ENCODE assay signal across 25 mouse cellular contexts in genomic region chr8:93989739-93990138, GRCm38 (mm10). TPM values are rescaled to one million over a fixed set of nuclear protein-coding genes. Genes with fewer than 3 reads are reported as not detected.
DNase-seq lines count a peak whose midpoint lies in the region; ATAC-seq and TF ChIP-seq lines count a peak whose summit lies in the region.
"Had no signal": no experiment of that assay in that cellular context is flagged by ENCODE, and none has a peak within 500 bp of the region (broad histone marks: within the 10 kb centered on the region; RNA-seq: fewer than 3 reads in every experiment).

No protein-coding gene starts in this region.

- ATAC-seq in forebrain, embryonic 13.5 days = no peak
- peak; percentile 65; the same call in 1 of the 2 replicates for ATAC-seq in intestine, postnatal 0 days
- ATAC-seq in intestine, embryonic 15.5 days = no peak
- peak; percentile 97 for ATAC-seq in liver, postnatal 0 days
- ATAC-seq in liver, embryonic 12.5 days = no peak
- ATAC-seq: activated CD4-positive, CD25-positive, alpha-beta regulatory T cell, adult 4 months; CD4-positive, CD25-positive, alpha-beta regulatory T cell, adult 4 months; forebrain, embryonic 15.5 days; forebrain, postnatal 0 days; Patski had no signal

- peaks cover 16% of the 10 kb centered on the region for H3K9me3 ChIP-seq in forebrain, embryonic 10.5 days
- H3K9me3 ChIP-seq in forebrain, embryonic 13.5 days (replicated peaks) = no peaks in the 10 kb centered on the region
- H3K9me3 ChIP-seq in intestine, postnatal 0 days (ENCODE audit: control insufficient read depth) = no peaks in the 10 kb centered on the region
- no peaks in the 10 kb centered on the region for H3K9me3 ChIP-seq in intestine, embryonic 15.5 days
- no peaks in the 10 kb centered on the region for H3K9me3 ChIP-seq in liver, postnatal 0 days (ENCODE audit: low read length)
- H3K9me3 ChIP-seq in liver, embryonic 12.5 days (replicated peaks) = peaks cover 9% of the 10 kb centered on the region
- H3K9me3 ChIP-seq: forebrain, embryonic 15.5 days; G1E had no signal

- no peak overlapping the region for H3K4me3 ChIP-seq in forebrain, embryonic 10.5 days
- no peak overlapping the region for H3K4me3 ChIP-seq in forebrain, embryonic 13.5 days
- H3K4me3 ChIP-seq in intestine, postnatal 0 days (ENCODE audit: low read depth, low read length) = no peak overlapping the region
- H3K4me3 ChIP-seq in intestine, embryonic 15.5 days (replicated peaks) = no peak overlapping the region
- no peak overlapping the region for H3K4me3 ChIP-seq in liver, postnatal 0 days (ENCODE audit: low read depth, low read length)
- no peak overlapping the region for H3K4me3 ChIP-seq in liver, embryonic 12.5 days
- H3K4me3 ChIP-seq: embryonic facial prominence, embryonic 10.5 days; embryonic facial prominence, embryonic 12.5 days; forebrain, embryonic 12.5 days; forebrain, embryonic 15.5 days had no signal

- TF ChIP-seq CTCF in intestine, postnatal 0 days (IDR thresholded peaks at IDR 0.05; ENCODE audit: low read depth) = no peak
- no peak for TF ChIP-seq CTCF in liver, postnatal 0 days (IDR thresholded peaks at IDR 0.05; ENCODE audit: low read depth)

- H3K9ac ChIP-seq in forebrain, embryonic 13.5 days = no peak overlapping the region
- no peak overlapping the region for H3K9ac ChIP-seq in intestine, postnatal 0 days (ENCODE audit: low read depth, low read length)
- H3K9ac ChIP-seq in intestine, embryonic 15.5 days = no peak overlapping the region
- no peak overlapping the region for H3K9ac ChIP-seq in liver, postnatal 0 days (replicated peaks)
- no peak overlapping the region for H3K9ac ChIP-seq in liver, embryonic 12.5 days
- H3K9ac ChIP-seq: embryonic facial prominence, embryonic 12.5 days; forebrain, embryonic 12.5 days; forebrain, embryonic 15.5 days; forebrain, postnatal 0 days had no signal

- no peaks in the 10 kb centered on the region for H3K27me3 ChIP-seq in forebrain, embryonic 10.5 days (ENCODE audit: poor library complexity, severe bottlenecking)
- H3K27me3 ChIP-seq in forebrain, embryonic 13.5 days = no peaks in the 10 kb centered on the region
- no peaks in the 10 kb centered on the region for H3K27me3 ChIP-seq in intestine, postnatal 0 days (replicated peaks; ENCODE audit: control insufficient read depth, insufficient read depth, low read length)
- H3K27me3 ChIP-seq in intestine, embryonic 15.5 days (replicated peaks) = no peaks in the 10 kb centered on the region
- no peaks in the 10 kb centered on the region for H3K27me3 ChIP-seq in liver, postnatal 0 days (ENCODE audit: insufficient read depth, low read length)
- H3K27me3 ChIP-seq in liver, embryonic 12.5 days (replicated peaks) = no peaks in the 10 kb centered on the region
- H3K27me3 ChIP-seq: CH12.LX; embryonic facial prominence, embryonic 12.5 days; forebrain, embryonic 12.5 days; forebrain, embryonic 15.5 days; Patski had no signal

- H3K27ac ChIP-seq in forebrain, embryonic 10.5 days = no peak overlapping the region
- H3K27ac ChIP-seq in forebrain, embryonic 13.5 days = no peak overlapping the region
- H3K27ac ChIP-seq in intestine, postnatal 0 days (ENCODE audit: low read depth, low read length) = no peak overlapping the region
- H3K27ac ChIP-seq in intestine, embryonic 15.5 days = no peak overlapping the region
- peak overlapping the region; percentile 30; the same call in 1 of the 2 replicates for H3K27ac ChIP-seq in liver, postnatal 0 days (ENCODE audit: low read depth)
- H3K27ac ChIP-seq in liver, embryonic 12.5 days = no peak overlapping the region
- H3K27ac ChIP-seq: embryonic facial prominence, embryonic 10.5 days; embryonic facial prominence, embryonic 12.5 days; forebrain, embryonic 12.5 days; forebrain, embryonic 15.5 days had no signal

- 93% methylated on average over 4 of the region's 4 CpGs for WGBS in forebrain, embryonic 10.5 days
- WGBS in forebrain, embryonic 13.5 days = 97% methylated on average over 4 of the region's 4 CpGs
- 61% methylated on average over 4 of the region's 4 CpGs for WGBS in intestine, postnatal 0 days
- WGBS in intestine, embryonic 15.5 days = 77% methylated on average over 4 of the region's 4 CpGs
- 70% methylated on average over 4 of the region's 4 CpGs for WGBS in liver, postnatal 0 days (ENCODE audit: insufficient replicate concordance)
- 88% methylated on average over 4 of the region's 4 CpGs for WGBS in liver, embryonic 12.5 days (ENCODE audit: insufficient replicate concordance)

- peaks cover 86% of the 10 kb centered on the region for H3K36me3 ChIP-seq in forebrain, embryonic 10.5 days (replicated peaks)
- H3K36me3 ChIP-seq in forebrain, embryonic 13.5 days (ENCODE audit: poor library complexity, severe bottlenecking) = peaks cover 54% of the 10 kb centered on the region
- peaks cover 50% of the 10 kb centered on the region for H3K36me3 ChIP-seq in intestine, postnatal 0 days (ENCODE audit: control insufficient read depth, insufficient read depth)
- H3K36me3 ChIP-seq in intestine, embryonic 15.5 days = peaks cover 27% of the 10 kb centered on the region
- peaks cover 41% of the 10 kb centered on the region for H3K36me3 ChIP-seq in liver, postnatal 0 days (replicated peaks; ENCODE audit: insufficient read depth, low read length)
- peaks cover 80% of the 10 kb centered on the region for H3K36me3 ChIP-seq in liver, embryonic 12.5 days

- no peak overlapping the region for H3K4me2 ChIP-seq in forebrain, embryonic 13.5 days
- no peak overlapping the region for H3K4me2 ChIP-seq in intestine, postnatal 0 days (replicated peaks; ENCODE audit: low read depth)
- H3K4me2 ChIP-seq in intestine, embryonic 15.5 days (replicated peaks) = no peak overlapping the region
- no peak overlapping the region for H3K4me2 ChIP-seq in liver, postnatal 0 days (ENCODE audit: low read depth, low read length)
- H3K4me2 ChIP-seq in liver, embryonic 12.5 days = no peak overlapping the region
- H3K4me2 ChIP-seq: embryonic facial prominence, embryonic 12.5 days; forebrain, embryonic 12.5 days; forebrain, embryonic 15.5 days had no signal

- DNase-seq in forebrain, embryonic 10.5 days (ENCODE audit: extremely low spot score, low spot score) = peak; percentile 1
- DNase-seq in liver, postnatal 0 days = no peak
- DNase-seq: adrenal gland, adult 8-10 months; adrenal gland, postnatal 14 days; adrenal gland, postnatal 36 days; B cell, adult 2 months; cerebellum, adult 11-12 months; cerebellum, adult 2 months; cerebellum, adult 9-10 months; cerebellum, postnatal 10 days; cerebellum, postnatal 25 days; forebrain, postnatal 0 days had no signal

- TF ChIP-seq EP300 in liver, postnatal 0 days (IDR thresholded peaks at IDR 0.05; ENCODE audit: low read depth) = no peak

- H3K4me1 ChIP-seq in forebrain, embryonic 10.5 days = no peaks in the 10 kb centered on the region
- no peaks in the 10 kb centered on the region for H3K4me1 ChIP-seq in forebrain, embryonic 13.5 days
- no peaks in the 10 kb centered on the region for H3K4me1 ChIP-seq in intestine, postnatal 0 days (replicated peaks; ENCODE audit: control insufficient read depth, insufficient read depth, low read length)
- H3K4me1 ChIP-seq in intestine, embryonic 15.5 days (replicated peaks) = no peaks in the 10 kb centered on the region
- H3K4me1 ChIP-seq in liver, postnatal 0 days (ENCODE audit: insufficient read depth) = no peaks in the 10 kb centered on the region
- H3K4me1 ChIP-seq in liver, embryonic 12.5 days = no peaks in the 10 kb centered on the region
- H3K4me1 ChIP-seq: embryonic facial prominence, embryonic 10.5 days; embryonic facial prominence, embryonic 12.5 days; forebrain, embryonic 12.5 days; forebrain, embryonic 15.5 days had no signal

RNA-seq across cellular contexts. Expression of gene Amfr, which starts 22.9 kb away (rescaled TPM):
- polyA plus RNA-seq in forebrain, embryonic 10.5 days (2016; fragmentation: Nextera tagmentation; extraction: Ambion mirVana) = 36.7 and 39.1 TPM in 2 replicates
- polyA plus RNA-seq in forebrain, embryonic 13.5 days (2015; fragmentation: Nextera tagmentation; extraction: Ambion mirVana) = 50.8 TPM in 2 replicates
- 61.8 and 65.0 TPM in 2 replicates for polyA plus RNA-seq in intestine, postnatal 0 days (2015; fragmentation: Nextera tagmentation; extraction: Ambion mirVana)
- 47.5 and 51.7 TPM in 2 replicates for polyA plus RNA-seq in intestine, embryonic 15.5 days (2015; fragmentation: Nextera tagmentation; extraction: Ambion mirVana)
- polyA plus RNA-seq in liver, postnatal 0 days (2015; fragmentation: Nextera tagmentation; extraction: Ambion mirVana) = 60.2 and 66.9 TPM in 2 replicates
- 78.1 and 79.9 TPM in 2 replicates for polyA plus RNA-seq in liver, embryonic 12.5 days (2016; fragmentation: Nextera tagmentation; extraction: Ambion mirVana)

RNA-seq across cellular contexts. Expression of gene Nudt21, which starts 47.1 kb away (rescaled TPM):
- 192 and 193 TPM in 2 replicates for polyA plus RNA-seq in forebrain, embryonic 10.5 days (2016; fragmentation: Nextera tagmentation; extraction: Ambion mirVana)
- 175 and 190 TPM in 2 replicates for polyA plus RNA-seq in forebrain, embryonic 13.5 days (2015; fragmentation: Nextera tagmentation; extraction: Ambion mirVana)
- polyA plus RNA-seq in intestine, postnatal 0 days (2015; fragmentation: Nextera tagmentation; extraction: Ambion mirVana) = 58.3 and 60.3 TPM in 2 replicates
- 104 and 126 TPM in 2 replicates for polyA plus RNA-seq in intestine, embryonic 15.5 days (2015; fragmentation: Nextera tagmentation; extraction: Ambion mirVana)
- polyA plus RNA-seq in liver, postnatal 0 days (2015; fragmentation: Nextera tagmentation; extraction: Ambion mirVana) = 52.6 and 59.8 TPM in 2 replicates
- 100 and 102 TPM in 2 replicates for polyA plus RNA-seq in liver, embryonic 12.5 days (2016; fragmentation: Nextera tagmentation; extraction: Ambion mirVana)

RNA-seq across cellular contexts. Expression of gene Ogfod1, which starts 47.3 kb away (rescaled TPM):
- polyA plus RNA-seq in forebrain, embryonic 10.5 days (2016; fragmentation: Nextera tagmentation; extraction: Ambion mirVana) = 13.5 and 14.4 TPM in 2 replicates
- 13.3 and 14.3 TPM in 2 replicates for polyA plus RNA-seq in forebrain, embryonic 13.5 days (2015; fragmentation: Nextera tagmentation; extraction: Ambion mirVana)
- polyA plus RNA-seq in intestine, postnatal 0 days (2015; fragmentation: Nextera tagmentation; extraction: Ambion mirVana) = 5.2 and 5.5 TPM in 2 replicates
- polyA plus RNA-seq in intestine, embryonic 15.5 days (2015; fragmentation: Nextera tagmentation; extraction: Ambion mirVana) = 10.5 and 12.8 TPM in 2 replicates
- 3.5 and 3.9 TPM in 2 replicates for polyA plus RNA-seq in liver, postnatal 0 days (2015; fragmentation: Nextera tagmentation; extraction: Ambion mirVana)
- 7.2 and 8.2 TPM in 2 replicates for polyA plus RNA-seq in liver, embryonic 12.5 days (2016; fragmentation: Nextera tagmentation; extraction: Ambion mirVana)

Comparison
In these comparisons a context has a peak if more than half of its experiments do, and no peak if none do; other contexts are left out.
1. ATAC-seq: peak in intestine, postnatal 0 days (single experiment) and liver, postnatal 0 days (single experiment); none in forebrain, embryonic 13.5 days (single experiment), intestine, embryonic 15.5 days (single experiment) and liver, embryonic 12.5 days (single experiment).